Comparison of ENCODE assay signal across 14 mouse cellular contexts in the genomic region with DNA sequence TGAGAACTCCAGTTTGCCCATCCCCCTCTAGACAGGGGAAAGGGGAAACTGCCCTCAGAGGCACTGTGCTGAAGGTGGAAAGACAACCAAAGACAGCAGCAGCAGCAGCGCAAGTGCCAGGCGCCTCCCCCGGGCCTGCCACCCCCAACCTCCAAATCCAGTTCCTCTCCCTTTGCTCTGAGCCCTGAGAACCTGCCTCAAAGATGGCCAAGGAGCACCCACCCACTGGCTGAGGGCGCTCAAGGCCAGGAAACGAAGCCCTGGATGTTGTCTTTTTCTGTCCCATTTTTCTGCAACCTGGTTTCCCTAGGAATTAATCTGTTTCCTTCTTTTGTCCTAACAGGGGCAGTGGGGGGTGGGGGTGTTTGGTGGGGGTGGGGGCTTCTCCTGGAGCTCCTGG. TPM values are rescaled to one million over a fixed set of nuclear protein-coding genes. Genes with fewer than 3 reads are reported as not detected.
A peak's percentile ranks its signal among the peaks of the same experiment; 100 is the strongest.
DNase-seq lines count a peak whose midpoint lies in the region; ATAC-seq and TF ChIP-seq lines count a peak whose summit lies in the region.
"Had no signal": no experiment of that assay in that cellular context is flagged by ENCODE, and none has a peak within 500 bp of the region (broad histone marks: within the 10 kb centered on the region; RNA-seq: fewer than 3 reads in every experiment).

No protein-coding gene starts in this region.

- H3K27ac ChIP-seq in heart, embryonic 12.5 days (ENCODE audit: poor library complexity, severe bottlenecking): no peak overlapping the region
- H3K27ac ChIP-seq in heart, embryonic 10.5 days: no peak overlapping the region
- H3K27ac ChIP-seq in kidney, postnatal 0 days: peak overlapping the region; percentile 85; the same call in 1 of the 2 replicates

- no peak for DNase-seq in heart, embryonic 10.5 days (ENCODE audit: low spot score)
- no peak for DNase-seq in kidney, postnatal 0 days (ENCODE audit: low spot score)
- DNase-seq in kidney, adult 18-20 months: no peak
- peak; percentile 35 for DNase-seq in right cerebral cortex, adult 18-20 months
- DNase-seq in right cerebral cortex, postnatal 25 days: no peak
- DNase-seq in cerebellum, postnatal 25 days: no peak
- DNase-seq in ovary, adult 18-20 months (ENCODE audit: low spot score): no peak
- DNase-seq: B cell, adult 2 months; cerebellum, adult 18-20 months; embryo, embryonic 11 days; spleen, adult 18-20 months; thymus, adult 2 months had no signal

- TF ChIP-seq CTCF in kidney, postnatal 0 days (IDR thresholded peaks at IDR 0.05; ENCODE audit: low read depth): no peak

- H3K4me1 ChIP-seq in heart, embryonic 12.5 days (replicated peaks): peaks cover 41% of the 10 kb centered on the region
- peaks cover 50% of the 10 kb centered on the region for H3K4me1 ChIP-seq in heart, embryonic 10.5 days
- peaks cover 29% of the 10 kb centered on the region for H3K4me1 ChIP-seq in kidney, postnatal 0 days (replicated peaks; ENCODE audit: insufficient read depth, low read length)

- no peak for ATAC-seq in heart, embryonic 12.5 days (ENCODE audit: insufficient number of reproducible peaks, low FRiP score)
- no peak for ATAC-seq in kidney, postnatal 0 days (replicated peaks; ENCODE audit: low FRiP score, low read depth)
- ATAC-seq: intestine, embryonic 16.5 days had no signal

- peaks cover 47% of the 10 kb centered on the region for H3K27me3 ChIP-seq in heart, embryonic 12.5 days (replicated peaks)
- H3K27me3 ChIP-seq in heart, embryonic 10.5 days (ENCODE audit: insufficient read depth, poor library complexity, severe bottlenecking): peaks cover 68% of the 10 kb centered on the region
- 0 out of 2 replicates have a peak, but pooled peaks cover 4% of the 10 kb centered on the region for H3K27me3 ChIP-seq in kidney, postnatal 0 days (ENCODE audit: insufficient read depth, low read length)

- H3K4me2 ChIP-seq in heart, embryonic 12.5 days: peak overlapping the region; percentile 89; the same call in 1 of the 2 replicates
- peak overlapping the region; percentile 84 for H3K4me2 ChIP-seq in kidney, postnatal 0 days (ENCODE audit: low read length)

- no peak overlapping the region for H3K9ac ChIP-seq in heart, embryonic 12.5 days
- H3K9ac ChIP-seq in kidney, postnatal 0 days (ENCODE audit: low read depth, low read length): no peak overlapping the region; the same call in 1 of the 2 replicates

- WGBS in heart, embryonic 12.5 days: 33% methylated on average over 5 of the region's 5 CpGs
- WGBS in heart, embryonic 10.5 days: 27% methylated on average over 5 of the region's 5 CpGs
- WGBS in kidney, postnatal 0 days: 46% methylated on average over 5 of the region's 5 CpGs

- peaks cover 26% of the 10 kb centered on the region for H3K36me3 ChIP-seq in heart, embryonic 12.5 days
- peaks cover 25% of the 10 kb centered on the region for H3K36me3 ChIP-seq in heart, embryonic 10.5 days
- peaks cover 8% of the 10 kb centered on the region; the same call in 1 of the 2 replicates for H3K36me3 ChIP-seq in kidney, postnatal 0 days (ENCODE audit: insufficient read depth, low read length)

- no peaks in the 10 kb centered on the region for H3K9me3 ChIP-seq in heart, embryonic 12.5 days (replicated peaks)
- no peaks in the 10 kb centered on the region for H3K9me3 ChIP-seq in heart, embryonic 10.5 days
- H3K9me3 ChIP-seq in kidney, postnatal 0 days (replicated peaks; ENCODE audit: low read length): no peaks in the 10 kb centered on the region

- H3K4me3 ChIP-seq in heart, embryonic 12.5 days: no peak overlapping the region
- no peak overlapping the region for H3K4me3 ChIP-seq in heart, embryonic 10.5 days
- H3K4me3 ChIP-seq in kidney, postnatal 0 days (replicated peaks; ENCODE audit: low read depth, low read length): no peak overlapping the region

RNA-seq across cellular contexts. Expression of gene Arhgap27, which starts 0.8 kb away (rescaled TPM):
- polyA plus RNA-seq in heart, embryonic 12.5 days (2016; fragmentation: Nextera tagmentation; extraction: Ambion mirVana): 6.7 and 8.9 TPM in 2 replicates
- polyA plus RNA-seq in heart, embryonic 10.5 days (2016; fragmentation: Nextera tagmentation; extraction: Ambion mirVana): 5.7 and 6.0 TPM in 2 replicates
- 15.9 and 16.6 TPM in 2 replicates for polyA plus RNA-seq in kidney, postnatal 0 days (2015; fragmentation: Nextera tagmentation; extraction: Ambion mirVana)

RNA-seq across cellular contexts. Expression of gene Plekhm1, which starts 48.2 kb away (rescaled TPM):
- 7.4 and 7.5 TPM in 2 replicates for polyA plus RNA-seq in heart, embryonic 12.5 days (2016; fragmentation: Nextera tagmentation; extraction: Ambion mirVana)
- 6.7 and 6.9 TPM in 2 replicates for polyA plus RNA-seq in heart, embryonic 10.5 days (2016; fragmentation: Nextera tagmentation; extraction: Ambion mirVana)
- 5.4 and 6.1 TPM in 2 replicates for polyA plus RNA-seq in kidney, postnatal 0 days (2015; fragmentation: Nextera tagmentation; extraction: Ambion mirVana)
